In genomic region chr7:29247706-29248105, GRCm38 (mm10) we compare ENCODE assay signal across 8 mouse cellular contexts. TPM values are rescaled to one million over a fixed set of nuclear protein-coding genes. Genes with fewer than 3 reads are reported as not detected.
DNase-seq lines count a peak whose midpoint lies in the region; ATAC-seq and TF ChIP-seq lines count a peak whose summit lies in the region.

No protein-coding gene starts in this region.

- 57% methylated on average over 19 of the region's 19 CpGs for WGBS in thymus, adult 2 months
- 12% methylated on average over 19 of the region's 19 CpGs for WGBS in forebrain, embryonic 13.5 days
- WGBS in intestine, postnatal 0 days: 26% methylated on average over 19 of the region's 19 CpGs

- no peaks in the 10 kb centered on the region for H3K27me3 ChIP-seq in thymus, adult 2 months (ENCODE audit: control insufficient read depth, insufficient read depth, low read length)
- peaks cover 30% of the 10 kb centered on the region for H3K27me3 ChIP-seq in forebrain, embryonic 13.5 days
- H3K27me3 ChIP-seq in intestine, postnatal 0 days (replicated peaks; ENCODE audit: control insufficient read depth, insufficient read depth, low read length): no peaks in the 10 kb centered on the region

- no peaks in the 10 kb centered on the region for H3K36me3 ChIP-seq in thymus, adult 2 months (ENCODE audit: control insufficient read depth, insufficient read depth, low read length)
- peaks cover 24% of the 10 kb centered on the region for H3K36me3 ChIP-seq in forebrain, embryonic 13.5 days (ENCODE audit: poor library complexity, severe bottlenecking)
- peaks cover 18% of the 10 kb centered on the region; the same call in 1 of the 2 replicates for H3K36me3 ChIP-seq in intestine, postnatal 0 days (ENCODE audit: control insufficient read depth, insufficient read depth)

- peak overlapping the region; percentile 46 for H3K4me3 ChIP-seq in thymus, adult 2 months (ENCODE audit: control insufficient read depth, insufficient read depth, low read length)
- H3K4me3 ChIP-seq in forebrain, embryonic 13.5 days: peak overlapping the region; percentile 10
- peak overlapping the region; percentile 57 for H3K4me3 ChIP-seq in intestine, postnatal 0 days (ENCODE audit: low read depth, low read length)

- no peak for TF ChIP-seq POLR2A in thymus, adult 2 months (IDR thresholded peaks at IDR 0.05; ENCODE audit: control insufficient read depth, extremely low read depth, insufficient read depth, low read length, poor library complexity)

- no peak for TF ChIP-seq CTCF in thymus, adult 2 months (IDR thresholded peaks at IDR 0.05; ENCODE audit: borderline replicate concordance, control insufficient read depth, extremely low read depth, insufficient read depth, low read length, poor library complexity)
- TF ChIP-seq CTCF in intestine, postnatal 0 days (IDR thresholded peaks at IDR 0.05; ENCODE audit: low read depth): no peak

- H3K4me2 ChIP-seq in forebrain, embryonic 13.5 days: peak overlapping the region; percentile 47
- H3K4me2 ChIP-seq in intestine, postnatal 0 days (replicated peaks; ENCODE audit: low read depth): peak overlapping the region; percentile 67

- H3K9me3 ChIP-seq in forebrain, embryonic 13.5 days (replicated peaks): no peaks in the 10 kb centered on the region
- H3K9me3 ChIP-seq in intestine, postnatal 0 days (ENCODE audit: control insufficient read depth): no peaks in the 10 kb centered on the region

- H3K9ac ChIP-seq in forebrain, embryonic 13.5 days: no peak overlapping the region; the same call in 1 of the 2 replicates
- peak overlapping the region; percentile 70 for H3K9ac ChIP-seq in intestine, postnatal 0 days (ENCODE audit: low read depth, low read length)

- intact Hi-C loops in left cerebral cortex, postnatal 14 days (cut with DNase I): loop anchor here (2.0 kb wide), 1 partner anchor 49 kb away; no protein-coding TSS in a partner anchor

- H3K4me1 ChIP-seq in thymus, adult 2 months (replicated peaks; ENCODE audit: control insufficient read depth, insufficient read depth, low read length): peaks cover 37% of the 10 kb centered on the region
- H3K4me1 ChIP-seq in forebrain, embryonic 13.5 days: peaks cover 9% of the 10 kb centered on the region; the same call in 1 of the 2 replicates
- peaks cover 15% of the 10 kb centered on the region; the same call in 1 of the 2 replicates for H3K4me1 ChIP-seq in intestine, postnatal 0 days (replicated peaks; ENCODE audit: control insufficient read depth, insufficient read depth, low read length)

- ATAC-seq in forebrain, embryonic 13.5 days: peak; percentile 41; the same call in 1 of the 2 replicates
- no peak for ATAC-seq in intestine, postnatal 0 days
- ATAC-seq in megakaryocyte-erythroid progenitor cell, adult 5-6 weeks (replicated peaks; ENCODE audit: low FRiP score, low TSS enrichment, poor library complexity, severe bottlenecking): 0 out of 2 replicates have a peak, but pooled peaks have one; percentile 12

- no peak overlapping the region for H3K27ac ChIP-seq in thymus, adult 2 months (ENCODE audit: control insufficient read depth, insufficient read depth, low read length)
- H3K27ac ChIP-seq in forebrain, embryonic 13.5 days: no peak overlapping the region
- peak overlapping the region; percentile 97 for H3K27ac ChIP-seq in intestine, postnatal 0 days (ENCODE audit: low read depth, low read length)

- DNase-seq in thymus, adult 2 months: peak; percentile 28
- DNase-seq in thymus, postnatal 10 days (ENCODE audit: low spot score in 2 of 2): no peak
- DNase-seq in left cerebral cortex, postnatal 14 days (ENCODE audit: low spot score in 2 of 2): no peak
- no peak for DNase-seq in layer of hippocampus, postnatal 36 days
- DNase-seq in right cerebral cortex, adult 2 months (ENCODE audit: low spot score in 2 of 2): no peak

RNA-seq across cellular contexts. Expression of gene 2200002D01Rik, which starts 0.6 kb away (rescaled TPM):
- polyA plus RNA-seq in thymus, adult 2 months (2012; rRNA removed): 3.6 and 3.7 TPM in 2 replicates
- polyA plus RNA-seq in forebrain, embryonic 13.5 days (2015; fragmentation: Nextera tagmentation; extraction: Ambion mirVana): 1.2 and 1.5 TPM in 2 replicates
- polyA plus RNA-seq in intestine, postnatal 0 days (2015; fragmentation: Nextera tagmentation; extraction: Ambion mirVana): 836 and 862 TPM in 2 replicates
- total RNA-seq in megakaryocyte-erythroid progenitor cell, adult 5-6 weeks (2014; fragmentation: Nextera tagmentation): 0.74 and 0.98 TPM in 2 replicates
- total RNA-seq in megakaryocyte-erythroid progenitor cell, adult 5-6 weeks (2017): 5.6 TPM in 1 of 2 replicates, not detected in the other
- not detected for total RNA-seq in left cerebral cortex, postnatal 14 days (2021)
- not detected for total RNA-seq in layer of hippocampus, postnatal 36 days (2021)

RNA-seq across cellular contexts. Expression of gene Yif1b, which starts 9.6 kb away (rescaled TPM):
- polyA plus RNA-seq in thymus, adult 2 months (2012; rRNA removed): 143 and 146 TPM in 2 replicates
- 73.4 and 75.5 TPM in 2 replicates for polyA plus RNA-seq in forebrain, embryonic 13.5 days (2015; fragmentation: Nextera tagmentation; extraction: Ambion mirVana)
- polyA plus RNA-seq in intestine, postnatal 0 days (2015; fragmentation: Nextera tagmentation; extraction: Ambion mirVana): 40.6 and 41.7 TPM in 2 replicates
- 32.2 and 50.7 TPM in 2 replicates for total RNA-seq in megakaryocyte-erythroid progenitor cell, adult 5-6 weeks (2014; fragmentation: Nextera tagmentation)
- 11.4 and 23.5 TPM in 2 replicates for total RNA-seq in megakaryocyte-erythroid progenitor cell, adult 5-6 weeks (2017)
- 10 to 100 TPM; 48.4 to 50.9 TPM for total RNA-seq in left cerebral cortex, postnatal 14 days (2021)
- total RNA-seq in layer of hippocampus, postnatal 36 days (2021): 10 to 100 TPM; 42.0 to 47.4 TPM

RNA-seq across cellular contexts. Expression of gene Kcnk6, which starts 15.4 kb away (rescaled TPM):
- 34.7 and 37.5 TPM in 2 replicates for polyA plus RNA-seq in thymus, adult 2 months (2012; rRNA removed)
- 0.27 and 0.44 TPM in 2 replicates for polyA plus RNA-seq in forebrain, embryonic 13.5 days (2015; fragmentation: Nextera tagmentation; extraction: Ambion mirVana)
- polyA plus RNA-seq in intestine, postnatal 0 days (2015; fragmentation: Nextera tagmentation; extraction: Ambion mirVana): 1.5 and 1.8 TPM in 2 replicates
- total RNA-seq in megakaryocyte-erythroid progenitor cell, adult 5-6 weeks (2014; fragmentation: Nextera tagmentation): 0.45 TPM in 1 of 2 replicates, not detected in the other
- total RNA-seq in megakaryocyte-erythroid progenitor cell, adult 5-6 weeks (2017): 0.04 TPM in 1 of 2 replicates, not detected in the other
- total RNA-seq in left cerebral cortex, postnatal 14 days (2021): 1 to 10 TPM; 3.0 to 3.5 TPM
- 1 to 10 TPM; 2.1 to 2.6 TPM for total RNA-seq in layer of hippocampus, postnatal 36 days (2021)

RNA-seq across cellular contexts. Expression of gene Catsperg1, which starts 33.9 kb away (rescaled TPM):
- polyA plus RNA-seq in thymus, adult 2 months (2012; rRNA removed): 1.7 and 2.5 TPM in 2 replicates
- polyA plus RNA-seq in forebrain, embryonic 13.5 days (2015; fragmentation: Nextera tagmentation; extraction: Ambion mirVana): 1.1 and 1.2 TPM in 2 replicates
- polyA plus RNA-seq in intestine, postnatal 0 days (2015; fragmentation: Nextera tagmentation; extraction: Ambion mirVana): 0.21 and 0.22 TPM in 2 replicates
- 0.66 and 0.99 TPM in 2 replicates for total RNA-seq in megakaryocyte-erythroid progenitor cell, adult 5-6 weeks (2014; fragmentation: Nextera tagmentation)
- 0.27 TPM in 1 of 2 replicates, not detected in the other for total RNA-seq in megakaryocyte-erythroid progenitor cell, adult 5-6 weeks (2017)
- total RNA-seq in left cerebral cortex, postnatal 14 days (2021): 1 to 10 TPM; 1.3 to 1.5 TPM
- total RNA-seq in layer of hippocampus, postnatal 36 days (2021): 1 to 10 TPM; 1.7 to 1.9 TPM

RNA-seq across cellular contexts. Expression of gene Spint2, which starts 34.0 kb away (rescaled TPM):
- polyA plus RNA-seq in thymus, adult 2 months (2012; rRNA removed): 426 and 460 TPM in 2 replicates
- 30.1 and 41.3 TPM in 2 replicates for polyA plus RNA-seq in forebrain, embryonic 13.5 days (2015; fragmentation: Nextera tagmentation; extraction: Ambion mirVana)
- 685 and 722 TPM in 2 replicates for polyA plus RNA-seq in intestine, postnatal 0 days (2015; fragmentation: Nextera tagmentation; extraction: Ambion mirVana)
- 34.9 and 39.2 TPM in 2 replicates for total RNA-seq in megakaryocyte-erythroid progenitor cell, adult 5-6 weeks (2014; fragmentation: Nextera tagmentation)
- total RNA-seq in megakaryocyte-erythroid progenitor cell, adult 5-6 weeks (2017): 28.1 and 35.4 TPM in 2 replicates
- total RNA-seq in left cerebral cortex, postnatal 14 days (2021): 10 to 100 TPM; 11.5 to 19.4 TPM
- 10 to 100 TPM; 16.1 to 19.2 TPM for total RNA-seq in layer of hippocampus, postnatal 36 days (2021)
